Mouse (Mus musculus) MEL (cell line): ENCODE data around the gene Tmem69.

ENCODE experiments used
- CTCF ChIP-seq, 3 experiments: IDR thresholded peaks in 2 of 3; conservative IDR thresholded peaks in 1 of 3; 2 replicates each; pipeline ENCODE4 v1.5.1; 2011 to 2012; ENCODE audit warnings: low read length in 3 of 3, low read depth in 2 of 3, mild to moderate bottlenecking in 2 of 3, improper control_type of control experiment in 1 of 3, inconsistent platforms in 1 of 3, mixed read lengths in 1 of 3, moderate library complexity in 1 of 3; ENCODE audit not compliant: control insufficient read depth in 1 of 3, insufficient read depth in 1 of 3, poor library complexity in 1 of 3, severe bottlenecking in 1 of 3
- ETS1 ChIP-seq: IDR thresholded peaks from 2 replicates; pipeline ENCODE4 v1.6.1; 2012; ENCODE audit warnings: low read depth, mild to moderate bottlenecking, inconsistent platforms, low read length, improper control_type of control experiment, moderate library complexity
- HCFC1 ChIP-seq: IDR thresholded peaks from 2 replicates; pipeline ENCODE4 v1.6.1; 2012; ENCODE audit warnings: low read depth, mild to moderate bottlenecking, inconsistent platforms, low read length, improper control_type of control experiment, moderate library complexity
- MAX ChIP-seq: IDR thresholded peaks from 2 replicates; pipeline ENCODE4 v1.6.1; 2011; ENCODE audit warnings: low read length, improper control_type of control experiment
- NELFE ChIP-seq: IDR thresholded peaks from 2 replicates; pipeline ENCODE4 v1.6.1; 2011; ENCODE audit warnings: low read depth, low read length, improper control_type of control experiment
- POLR2A ChIP-seq, 2 experiments: IDR thresholded peaks; 2 replicates each; pipeline ENCODE4 v1.6.1; 2011 to 2012; ENCODE audit warnings: low read length in 2 of 2, mild to moderate bottlenecking in 2 of 2, control low read depth in 1 of 2, improper control_type of control experiment in 1 of 2, low read depth in 1 of 2, moderate library complexity in 1 of 2; ENCODE audit not compliant: control insufficient read depth in 1 of 2, insufficient read depth in 1 of 2, poor library complexity in 1 of 2
- POLR2AphosphoS2 ChIP-seq: IDR thresholded peaks from 2 replicates; pipeline ENCODE4 v1.6.1; 2011; ENCODE audit warnings: low read length, improper control_type of control experiment
- TAL1 ChIP-seq: IDR thresholded peaks from 2 replicates; pipeline ENCODE4 v1.6.1; 2012; ENCODE audit warnings: mild to moderate bottlenecking, inconsistent platforms, low read length, moderate library complexity, mixed read lengths
- TBP ChIP-seq: IDR thresholded peaks from 2 replicates; pipeline ENCODE4 v1.8.0; 2011; ENCODE audit warnings: low read depth, low read length, improper control_type of control experiment
- ZKSCAN1 ChIP-seq: IDR thresholded peaks from 2 replicates; pipeline ENCODE4 v1.6.1; 2012; ENCODE audit warnings: low read depth, mild to moderate bottlenecking, inconsistent platforms, low read length, improper control_type of control experiment, moderate library complexity
- ZMIZ1 ChIP-seq: IDR thresholded peaks from 2 replicates; pipeline ENCODE4 v1.6.1; 2012; ENCODE audit warnings: low read depth, mild to moderate bottlenecking, inconsistent platforms, low read length, improper control_type of control experiment, moderate library complexity

DNA sequence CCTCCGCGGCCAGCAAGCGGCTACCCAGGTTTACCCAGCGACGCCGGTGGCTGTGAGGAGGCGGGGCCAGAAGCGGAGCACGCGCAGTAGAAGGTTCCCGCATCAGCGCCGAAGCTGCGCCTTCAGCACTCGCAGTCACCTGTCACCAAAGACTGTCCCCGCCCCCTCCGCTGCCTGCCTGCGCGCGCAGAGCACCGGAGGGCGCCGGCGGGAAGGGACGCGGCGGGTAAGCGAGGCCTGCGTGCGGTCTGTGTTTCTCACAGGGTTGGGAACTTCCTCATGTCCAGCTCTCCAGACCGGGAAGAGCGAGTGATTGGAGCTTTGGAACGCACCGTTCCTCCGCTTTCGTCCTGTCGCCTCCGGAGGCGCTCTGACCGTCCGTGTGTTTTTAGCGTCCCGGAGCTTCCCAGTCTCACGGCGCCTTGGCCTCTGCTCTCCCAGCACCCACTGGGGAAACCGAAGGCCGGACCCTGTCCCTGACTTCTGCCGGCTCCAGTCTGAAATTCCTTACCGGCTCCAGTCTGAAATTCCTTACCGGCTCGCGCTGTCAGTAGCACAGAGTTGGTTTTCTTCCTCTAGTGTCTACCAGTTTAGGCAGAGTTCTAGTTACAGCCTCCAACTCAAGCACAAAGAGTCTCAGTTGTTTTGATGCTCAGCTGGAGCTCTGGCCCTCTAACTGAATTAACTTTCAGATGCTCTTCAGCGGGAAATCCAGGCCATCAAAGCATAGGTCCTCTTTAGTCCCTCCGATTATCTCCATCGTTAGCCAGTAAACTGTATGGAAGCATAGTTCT lies 48.1 kb downstream of the Tmem69 start, which contains the start of gene Ipp:
- TF ChIP-seq CTCF (IDR thresholded peaks at IDR 0.05 in 2 of 3, conservative IDR thresholded peaks at IDR 0.05 in 1 of 3; ENCODE audit: control insufficient read depth in 1 of 3, insufficient read depth in 1 of 3, low read depth in 2 of 3, low read length in 3 of 3, poor library complexity in 1 of 3, severe bottlenecking in 1 of 3) = no peak
- peak; percentile 95 for TF ChIP-seq NELFE
- TF ChIP-seq MAX = no peak; the same call in 1 of the 2 replicates
- no peak for TF ChIP-seq ZKSCAN1
- peak; percentile 72 for TF ChIP-seq ZMIZ1
- TF ChIP-seq POLR2AphosphoS2 = peak; percentile 88
- no peak for TF ChIP-seq TAL1
- 0 out of 2 replicates have a peak, but pooled peaks have one; percentile 21 for TF ChIP-seq TBP
- TF ChIP-seq ETS1 = no peak; the same call in 1 of the 2 replicates
- peak; percentile 94 to 99 for TF ChIP-seq POLR2A (IDR thresholded peaks at IDR 0.05; ENCODE audit: control insufficient read depth in 1 of 2, insufficient read depth in 1 of 2, low read depth in 1 of 2, low read length in 2 of 2, poor library complexity in 1 of 2)
- peak; percentile 65; the same call in 1 of the 2 replicates for TF ChIP-seq HCFC1
